Mouse (Mus musculus) c-Kit-negative CD71-positive TER-119-positive erythroid progenitor cells, embryonic 14.5 days (primary cell): ENCODE results near the gene Rgp1.

Experiments used
- DNase-seq: peaks from one replicate; pipeline ENCODE4 v3.0.0-alpha.2; 2013; ENCODE audit warnings: low read depth, low spot score

Rgp1 gene

GRCm38 (mm10) chr4:43634621-43635374 is 56.3 kb downstream of the Rgp1 start:
- no peak for DNase-seq

GRCm38 (mm10) chr4:43636751-43637150 is 58.2 kb downstream of the Rgp1 start:
- DNase-seq, result no peak
